Mouse (Mus musculus) thymus, postnatal 4 days (tissue): ENCODE data around the gene Lix1l.
"Not testable (repeated sequence)": the region's sequence is repeated elsewhere in the genome, so short reads cannot be mapped to it uniquely, and the experiment has no call there.

Source experiments
- DNase-seq: peaks from one replicate; pipeline ENCODE4 v3.0.0; 2021

The Lix1l gene

GRCm38 (mm10) chr3:96590657-96591056, 10.3 kb upstream of the Lix1l start:
- DNase-seq = no peak

GRCm38 (mm10) chr3:96593374-96593773, 7.6 kb upstream of the Lix1l start:
- no peak for DNase-seq

GRCm38 (mm10) chr3:96593790-96594560, 7.0 kb upstream of the Lix1l start, which contains the start of gene Polr3gl:
Polr3gl (minus strand) TSS chr3:96594181.
- peak; percentile 96 for DNase-seq

- DNase-seq = no peak
Measured at GRCm38 (mm10) chr3:96594851-96595250, 6.1 kb upstream of the Lix1l start.

GRCm38 (mm10) chr3:96595661-96596060, 5.3 kb upstream of the Lix1l start:
- no peak for DNase-seq

- DNase-seq = peak; percentile 48
Measured at GRCm38 (mm10) chr3:96596228-96596707, 4.7 kb upstream of the Lix1l start, which contains the start of gene Ankrd34a. Ankrd34a (plus strand) TSS chr3:96596636.

GRCm38 (mm10) chr3:96596855-96597254, 4.1 kb upstream of the Lix1l start:
- no peak for DNase-seq

GRCm38 (mm10) chr3:96597435-96597891, 3.5 kb upstream of the Lix1l start:
- DNase-seq = peak; percentile 37

GRCm38 (mm10) chr3:96598156-96599068, 2.5 kb upstream of the Lix1l start:
- DNase-seq = peak; percentile 47

GRCm38 (mm10) chr3:96599069-96599393, 1.9 kb upstream of the Lix1l start:
- no peak for DNase-seq

GRCm38 (mm10) chr3:96599411-96599810, 1.5 kb upstream of the Lix1l start:
- no peak for DNase-seq

GRCm38 (mm10) chr3:96601251-96601787, 370 bp downstream of the Lix1l start:
- no peak for DNase-seq

- DNase-seq = no peak
Measured at GRCm38 (mm10) chr3:96601941-96602703, 1.2 kb downstream of the Lix1l start.

- no peak for DNase-seq
Measured at GRCm38 (mm10) chr3:96602704-96603084, 1.7 kb downstream of the Lix1l start.

GRCm38 (mm10) chr3:96603311-96603710, 2.4 kb downstream of the Lix1l start:
- DNase-seq = no peak

- not testable (repeated sequence) for DNase-seq
Measured at GRCm38 (mm10) chr3:96606007-96606406, 5.1 kb downstream of the Lix1l start.

- no peak for DNase-seq
Measured at GRCm38 (mm10) chr3:96606618-96607017, 5.7 kb downstream of the Lix1l start.

GRCm38 (mm10) chr3:96617941-96618340, 17.0 kb downstream of the Lix1l start:
- no peak for DNase-seq

- DNase-seq = no peak
Measured at GRCm38 (mm10) chr3:96623201-96623600, 22.3 kb downstream of the Lix1l start.

- DNase-seq = peak; percentile 94
Measured at GRCm38 (mm10) chr3:96629729-96630600, 29.0 kb downstream of the Lix1l start, which contains the start of gene Rbm8a. Rbm8a (plus strand) TSS chr3:96629933.

GRCm38 (mm10) chr3:96632058-96632457, 31.1 kb downstream of the Lix1l start:
- DNase-seq = no peak
